Mouse (Mus musculus) A20 (cell line): ENCODE results near the gene Myo1e.

Source experiments
- DNase-seq: peaks from one replicate; pipeline ENCODE4 v3.0.0-alpha.2; 2011; ENCODE audit warnings: low read depth, low spot score

The Myo1e gene

GRCm38 (mm10) chr9:70220461-70221170 lies 13.5 kb downstream of the Myo1e start:
- no peak for DNase-seq

- no peak for DNase-seq
Observed at GRCm38 (mm10) chr9:70223142-70223541, 16.0 kb downstream of the Myo1e start.

- no peak for DNase-seq
Observed at GRCm38 (mm10) chr9:70224046-70224445, 16.9 kb downstream of the Myo1e start.

GRCm38 (mm10) chr9:70226359-70226758 lies 19.2 kb downstream of the Myo1e start:
- DNase-seq, result no peak

GRCm38 (mm10) chr9:70229823-70230222 lies 22.7 kb downstream of the Myo1e start:
- DNase-seq, result no peak

- DNase-seq, result peak; percentile 68
Observed at GRCm38 (mm10) chr9:70232044-70233010, 25.2 kb downstream of the Myo1e start.

- peak; percentile 87 for DNase-seq
Observed at GRCm38 (mm10) chr9:70237136-70237535, 30.0 kb downstream of the Myo1e start.

GRCm38 (mm10) chr9:70237561-70237960 lies 30.4 kb downstream of the Myo1e start:
- DNase-seq, result peak; percentile 84

- DNase-seq, result no peak
Observed at GRCm38 (mm10) chr9:70238391-70238790, 31.2 kb downstream of the Myo1e start.

- peak; percentile 67 for DNase-seq
Observed at GRCm38 (mm10) chr9:70239229-70239628, 32.1 kb downstream of the Myo1e start.

GRCm38 (mm10) chr9:70240703-70241410 lies 33.7 kb downstream of the Myo1e start:
- DNase-seq, result no peak

GRCm38 (mm10) chr9:70241411-70241961 lies 34.3 kb downstream of the Myo1e start:
- DNase-seq, result no peak

- DNase-seq, result no peak
Observed at GRCm38 (mm10) chr9:70242112-70242862, 35.1 kb downstream of the Myo1e start.

- peak; percentile 64 for DNase-seq
Observed at GRCm38 (mm10) chr9:70243241-70243640, 36.1 kb downstream of the Myo1e start.

GRCm38 (mm10) chr9:70243708-70244107 lies 36.6 kb downstream of the Myo1e start:
- DNase-seq, result peak; percentile 54

GRCm38 (mm10) chr9:70244115-70244514 lies 37.0 kb downstream of the Myo1e start:
- DNase-seq, result peak; percentile 80

GRCm38 (mm10) chr9:70245040-70245439 lies 37.9 kb downstream of the Myo1e start:
- DNase-seq, result peak; percentile 24

GRCm38 (mm10) chr9:70246427-70246826 lies 39.3 kb downstream of the Myo1e start:
- peak; percentile 74 for DNase-seq

GRCm38 (mm10) chr9:70248046-70248445 lies 40.9 kb downstream of the Myo1e start:
- DNase-seq, result no peak

- no peak for DNase-seq
Observed at GRCm38 (mm10) chr9:70248826-70249225, 41.7 kb downstream of the Myo1e start.
